Mouse (Mus musculus) lung, postnatal 0 days (tissue): ENCODE data around the gene Mmp19.

Experiments used
- CTCF ChIP-seq: IDR thresholded peaks from 2 replicates; pipeline ENCODE4 v1.5.1; 2016; ENCODE audit warnings: antibody characterized with exemption, mild to moderate bottlenecking
- EP300 ChIP-seq: IDR thresholded peaks from 2 replicates; pipeline ENCODE4 v1.6.1; 2016; ENCODE audit warnings: antibody characterized with exemption, mild to moderate bottlenecking, control low read depth

DNA sequence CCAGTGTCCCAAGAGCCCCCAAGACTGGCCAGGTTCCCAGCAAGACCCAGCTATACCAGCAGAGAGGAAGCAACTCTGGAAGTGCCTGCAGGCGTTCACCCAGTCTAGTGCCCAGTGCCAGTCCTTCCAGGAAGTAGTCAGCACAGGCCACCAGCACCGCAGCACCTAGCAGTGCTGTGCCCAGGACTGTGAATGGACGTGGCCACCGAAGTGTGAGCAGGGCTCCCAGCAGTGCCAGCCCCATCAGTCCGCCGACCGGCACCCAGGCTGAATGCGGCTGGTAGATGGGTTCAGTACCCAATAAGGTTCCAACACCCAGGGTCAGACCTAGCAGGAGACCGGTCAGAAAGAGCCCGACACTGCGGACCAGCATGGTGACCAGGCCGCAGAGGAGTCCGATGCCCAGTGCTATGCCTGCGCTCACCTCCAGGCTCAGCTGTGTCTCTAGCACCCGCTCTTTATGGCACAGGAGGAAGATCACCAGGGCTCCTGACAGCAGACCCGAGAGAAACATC is 11.3 kb downstream of the Mmp19 start:
- no peak for TF ChIP-seq CTCF
- no peak for TF ChIP-seq EP300
